Mouse (Mus musculus) thymus, adult 2 months (tissue): ENCODE data around the gene Hspa12a. TPM values are rescaled to one million over a fixed set of nuclear protein-coding genes. Genes with fewer than 3 reads are reported as not detected.

Experiments
- DNase-seq: peaks from one replicate; pipeline ENCODE4 v3.0.0; 2021
- H3K27ac ChIP-seq: fragments of 200-500 bp; 2 replicates; pipeline ENCODE4 v1.5.1; 2012; ENCODE audit warnings: low read length, control low read depth; ENCODE audit not compliant: control insufficient read depth, insufficient read depth
- H3K27me3 ChIP-seq: fragments of 200-500 bp; 2 replicates; pipeline ENCODE4 v1.6.1; 2012; ENCODE audit warnings: mild to moderate bottlenecking, low read length, moderate library complexity, mixed read lengths; ENCODE audit not compliant: control insufficient read depth, insufficient read depth
- H3K36me3 ChIP-seq: fragments of 200-500 bp; 2 replicates; pipeline ENCODE4 v1.6.1; 2012; ENCODE audit warnings: mild to moderate bottlenecking, low read length, moderate library complexity; ENCODE audit not compliant: control insufficient read depth, insufficient read depth
- H3K4me1 ChIP-seq: fragments of 200-500 bp; replicated peaks from 2 replicates; pipeline ENCODE4 v1.6.1; 2012; ENCODE audit warnings: low read length; ENCODE audit not compliant: control insufficient read depth, insufficient read depth
- H3K4me3 ChIP-seq: fragments of 200-500 bp; 2 replicates; pipeline ENCODE4 v1.5.1; 2012; ENCODE audit warnings: mild to moderate bottlenecking, low read length, control low read depth, moderate library complexity; ENCODE audit not compliant: control insufficient read depth, insufficient read depth
- CTCF ChIP-seq: fragments of 200-500 bp; IDR thresholded peaks from 2 replicates; pipeline ENCODE4 v1.5.1; 2012; ENCODE audit warnings: mild to moderate bottlenecking, control low read depth, low read length, moderate library complexity, borderline replicate concordance; ENCODE audit not compliant: control insufficient read depth, poor library complexity, insufficient read depth; ENCODE audit errors: extremely low read depth
- POLR2A ChIP-seq: fragments of 200-500 bp; IDR thresholded peaks from 2 replicates; pipeline ENCODE4 v1.6.1; 2012; ENCODE audit warnings: mild to moderate bottlenecking, low read length, control low read depth, moderate library complexity; ENCODE audit not compliant: control insufficient read depth, poor library complexity, insufficient read depth; ENCODE audit errors: extremely low read depth
- WGBS: fragments of 180-500 bp; shearing (Covaris S2); methylation state at CpG from one replicate; pipeline ENCODE4 v1.1.7; 2018; 5-methylcytosine and 5-hydroxymethylcytosine counted together
- polyA plus RNA-seq: library from polyadenylated mRNA; depleted of rRNA; stranded (reverse); fragments of >200 nt; gene quantifications from 2 replicates; pipeline ENCODE4 v1.2.3, GENCODE M21; 2012

Gene Hspa12a
- polyA plus RNA-seq, 1 experiment = 3.3 TPM

DNA sequence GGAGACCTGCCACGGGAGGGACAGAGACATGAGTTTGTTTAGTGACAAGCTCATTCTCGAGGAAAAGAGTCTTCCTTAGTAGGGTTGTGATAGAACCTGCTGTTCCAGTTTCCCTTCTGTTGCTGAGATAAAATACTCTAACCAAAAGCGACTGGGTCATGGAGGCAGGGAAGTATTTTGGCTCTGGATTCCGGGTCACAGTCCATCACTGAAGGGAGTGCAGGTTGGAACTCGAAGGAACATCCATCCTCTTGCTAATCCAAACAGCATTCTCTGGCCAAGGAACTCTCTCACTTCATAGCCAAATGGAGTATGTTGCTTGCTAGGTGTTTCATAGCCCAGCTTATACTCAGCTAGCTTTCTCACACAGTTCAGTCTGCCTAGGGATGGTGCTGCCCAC is 167.0 kb downstream of the Hspa12a start:
- 76% methylated on average over 5 of the region's 5 CpGs for WGBS

DNA sequence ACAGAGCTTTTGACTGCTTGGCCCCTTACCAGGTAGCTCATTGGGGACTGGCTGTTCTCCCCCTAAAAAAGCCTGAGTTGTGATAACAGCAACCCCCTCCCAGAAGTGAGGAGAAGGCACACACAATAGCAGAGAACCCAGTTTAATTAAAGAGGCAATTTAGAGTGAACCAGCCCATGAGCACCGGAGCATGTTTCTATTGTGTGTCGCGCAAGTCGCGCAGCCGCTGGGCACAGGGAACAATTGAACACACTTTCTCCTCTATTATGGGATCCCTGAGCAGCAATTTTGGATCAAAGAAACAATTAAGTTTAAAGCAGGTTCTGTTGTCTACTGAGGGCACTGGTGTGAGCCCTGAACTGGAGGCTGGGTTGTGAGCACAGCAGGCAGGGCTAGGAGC is 176.1 kb downstream of the Hspa12a start:
- WGBS = 97% methylated on average over 6 of the region's 6 CpGs
- TF ChIP-seq CTCF (no peak), POLR2A (no peak)
- Histone ChIP-seq H3K4me1 (no peaks in the 10 kb centered on the region), H3K27ac (no peak overlapping the region), H3K4me3 (no peak overlapping the region), H3K27me3 (no peaks in the 10 kb centered on the region), H3K36me3 (no peaks in the 10 kb centered on the region)
- no peak for DNase-seq

More for the DNA sequence above, 167.0 kb downstream of the Hspa12a start:
- Histone ChIP-seq H3K27ac (no peak overlapping the region), H3K4me3 (no peak overlapping the region), H3K27me3 (no peaks in the 10 kb centered on the region), H3K4me1 (no peaks in the 10 kb centered on the region), H3K36me3 (no peaks in the 10 kb centered on the region)
- TF ChIP-seq CTCF (no peak), POLR2A (no peak)
- DNase-seq = no peak

DNA sequence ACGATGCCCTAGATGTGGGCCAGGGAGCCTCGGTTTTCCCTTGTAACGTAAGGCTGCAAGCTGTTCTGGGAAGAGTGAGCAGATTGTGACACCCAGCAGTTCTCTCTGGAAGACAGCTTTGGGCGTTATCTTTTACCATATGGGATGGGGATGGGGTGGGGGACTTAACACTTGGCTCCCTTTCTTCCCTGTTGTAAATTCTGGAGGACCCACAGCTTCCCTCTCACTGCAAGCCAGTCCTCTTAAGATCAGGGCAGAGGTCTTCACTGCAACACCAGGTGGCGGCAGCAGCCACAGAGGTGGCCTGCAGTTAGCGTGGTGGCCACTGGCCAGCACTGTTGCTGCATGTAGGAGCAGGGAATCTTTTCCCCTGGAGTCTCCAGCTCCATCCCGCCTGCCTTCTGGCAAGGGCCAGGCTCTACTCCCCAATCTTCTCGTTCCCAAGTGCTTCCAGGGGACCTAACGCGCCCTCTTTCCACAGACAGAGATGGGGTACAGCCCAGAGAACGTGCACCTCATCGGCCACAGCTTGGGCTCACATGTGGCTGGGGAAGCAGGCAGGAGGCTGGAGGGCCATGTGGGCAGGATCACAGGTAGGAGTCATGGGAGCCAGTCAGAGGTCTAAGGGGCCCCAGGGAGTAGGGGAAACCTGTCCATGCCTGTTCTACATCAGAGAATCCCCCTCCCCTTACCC is 180.5 kb downstream of the Hspa12a start:
- H3K4me1 ChIP-seq = no peaks in the 10 kb centered on the region
- DNase-seq = no peak
- no peaks in the 10 kb centered on the region for H3K27me3 ChIP-seq
- H3K4me3 ChIP-seq = no peak overlapping the region
- no peak for TF ChIP-seq POLR2A
- TF ChIP-seq CTCF = no peak
- H3K27ac ChIP-seq = no peak overlapping the region
- 27% methylated on average over 12 of the region's 12 CpGs for WGBS
- no peaks in the 10 kb centered on the region for H3K36me3 ChIP-seq

DNA sequence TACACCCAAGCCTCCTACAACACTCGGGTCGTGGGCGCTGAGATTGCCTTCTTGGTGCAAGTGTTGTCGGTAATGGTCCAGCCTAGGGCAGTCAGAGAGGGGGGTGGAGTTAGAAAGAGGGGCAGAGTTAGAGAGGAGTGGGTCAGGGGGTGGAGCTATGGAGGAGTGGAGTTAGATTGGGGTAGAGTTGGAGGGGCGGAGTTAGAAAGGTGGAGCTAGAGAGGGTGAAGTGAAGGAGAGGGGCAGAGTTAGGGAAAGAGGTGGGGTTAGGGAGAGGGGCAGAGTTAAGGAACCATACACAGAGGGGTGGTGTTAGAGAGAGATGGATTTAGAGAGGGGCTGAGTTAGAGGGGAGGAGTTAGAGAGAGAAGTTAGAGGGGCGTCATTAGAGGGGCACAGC is 181.1 kb downstream of the Hspa12a start:
- no peak overlapping the region for H3K27ac ChIP-seq
- DNase-seq = no peak
- no peaks in the 10 kb centered on the region for H3K36me3 ChIP-seq
- H3K4me1 ChIP-seq = no peaks in the 10 kb centered on the region
- no peak for TF ChIP-seq CTCF
- TF ChIP-seq POLR2A = no peak
- no peak overlapping the region for H3K4me3 ChIP-seq
- H3K27me3 ChIP-seq = no peaks in the 10 kb centered on the region
- 31% methylated on average over 6 of the region's 6 CpGs for WGBS

DNA sequence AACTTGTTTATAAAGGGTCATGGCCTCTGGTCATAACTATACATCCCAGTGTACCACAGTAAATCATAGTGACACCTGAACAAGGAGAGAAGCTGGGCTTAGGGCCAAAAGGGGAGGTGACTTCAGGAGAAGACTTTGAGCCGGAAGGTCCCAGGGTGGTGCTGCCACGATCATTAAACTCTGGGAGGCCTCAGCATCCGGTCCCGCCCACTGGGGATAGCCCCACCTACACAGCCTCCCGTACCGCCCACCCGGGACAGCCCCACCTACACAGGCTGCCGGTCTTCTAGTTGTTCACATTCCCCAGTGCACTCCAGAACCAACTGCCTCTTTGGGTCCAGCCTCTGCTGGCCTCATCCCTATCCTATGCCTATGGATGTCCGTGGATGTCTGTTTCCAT is 184.0 kb downstream of the Hspa12a start, which contains the start of gene Pnliprp2:
Gene Pnliprp2 (plus strand): TSS at position 297 of the 400 bp plus-strand sequence.
- Histone ChIP-seq H3K36me3 (no peaks in the 10 kb centered on the region), H3K4me1 (no peaks in the 10 kb centered on the region), H3K27ac (no peak within 1 kb of the TSS), H3K4me3 (no peak within 1 kb of the TSS), H3K27me3 (no peaks in the 10 kb centered on the region)
- DNase-seq = no peak
- TF ChIP-seq CTCF = no peak
- TF ChIP-seq POLR2A = no peak
- 70% methylated on average over 9 of the region's 9 CpGs for WGBS

DNA sequence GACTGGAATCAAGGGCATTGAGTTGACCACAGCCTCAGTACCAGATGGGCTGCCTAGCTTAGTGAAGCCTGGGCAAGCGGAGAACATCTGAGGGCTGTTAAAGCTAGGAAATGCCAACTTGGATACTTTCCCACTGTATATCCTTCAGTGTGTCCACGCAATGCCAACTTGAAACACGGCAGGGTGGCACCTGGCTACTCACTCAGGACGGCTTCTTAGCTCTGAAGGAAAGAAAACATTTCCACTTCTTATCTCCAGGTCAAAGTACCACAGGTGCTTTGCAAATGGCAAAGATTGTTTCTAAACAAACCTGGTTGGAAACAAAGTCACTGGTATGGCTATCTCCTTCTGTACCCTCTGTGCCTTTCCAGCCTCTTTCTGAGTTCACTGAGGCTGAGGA is 184.6 kb downstream of the Hspa12a start:
- no peak overlapping the region for H3K27ac ChIP-seq
- no peak for DNase-seq
- no peaks in the 10 kb centered on the region for H3K36me3 ChIP-seq
- no peaks in the 10 kb centered on the region for H3K4me1 ChIP-seq
- H3K27me3 ChIP-seq = no peaks in the 10 kb centered on the region
- no peak for TF ChIP-seq CTCF
- TF ChIP-seq POLR2A = no peak
- H3K4me3 ChIP-seq = no peak overlapping the region
- WGBS = 98% methylated on average over 4 of the region's 4 CpGs
